Mouse (Mus musculus): ENCODE data around the gene Blvrb.

DNA sequence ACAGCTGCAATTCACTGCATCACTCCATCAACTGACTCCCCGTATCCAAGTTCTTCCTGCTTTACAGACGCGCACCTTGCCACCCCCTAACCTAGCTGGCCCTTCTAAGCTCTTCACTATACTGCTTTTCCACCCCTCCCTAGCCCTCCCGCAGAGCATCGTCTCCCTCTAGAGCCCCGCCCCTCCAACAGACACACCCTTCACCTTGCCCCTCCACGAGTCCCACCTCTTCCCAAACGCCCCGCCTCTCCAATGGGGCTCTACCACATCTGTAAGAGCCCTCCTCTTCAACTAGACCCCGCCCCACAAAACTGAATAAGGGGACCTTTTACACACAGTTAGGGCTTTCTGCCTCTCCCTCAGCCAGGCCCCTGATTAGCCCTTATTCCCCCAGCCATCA lies 14.0 kb upstream of the Blvrb start:
- TF ChIP-seq CTCF (IDR thresholded peaks at IDR 0.05; ENCODE audit: low read depth), result no peak
- TF ChIP-seq EP300 (optimal IDR thresholded peaks at IDR 0.05), result no peak

Measured in stomach, postnatal 0 days (tissue).